Mouse (Mus musculus): ENCODE results near the gene Phgr1.
A peak's percentile ranks its signal among the peaks of the same experiment; 100 is the strongest.

Gene Phgr1

GRCm38 (mm10) chr2:118772158-118772874 is at the start of gene Phgr1:
Gene Phgr1 (plus strand): TSS chr2:118772769.
- no peak for DNase-seq (ENCODE audit: low spot score)

DNA sequence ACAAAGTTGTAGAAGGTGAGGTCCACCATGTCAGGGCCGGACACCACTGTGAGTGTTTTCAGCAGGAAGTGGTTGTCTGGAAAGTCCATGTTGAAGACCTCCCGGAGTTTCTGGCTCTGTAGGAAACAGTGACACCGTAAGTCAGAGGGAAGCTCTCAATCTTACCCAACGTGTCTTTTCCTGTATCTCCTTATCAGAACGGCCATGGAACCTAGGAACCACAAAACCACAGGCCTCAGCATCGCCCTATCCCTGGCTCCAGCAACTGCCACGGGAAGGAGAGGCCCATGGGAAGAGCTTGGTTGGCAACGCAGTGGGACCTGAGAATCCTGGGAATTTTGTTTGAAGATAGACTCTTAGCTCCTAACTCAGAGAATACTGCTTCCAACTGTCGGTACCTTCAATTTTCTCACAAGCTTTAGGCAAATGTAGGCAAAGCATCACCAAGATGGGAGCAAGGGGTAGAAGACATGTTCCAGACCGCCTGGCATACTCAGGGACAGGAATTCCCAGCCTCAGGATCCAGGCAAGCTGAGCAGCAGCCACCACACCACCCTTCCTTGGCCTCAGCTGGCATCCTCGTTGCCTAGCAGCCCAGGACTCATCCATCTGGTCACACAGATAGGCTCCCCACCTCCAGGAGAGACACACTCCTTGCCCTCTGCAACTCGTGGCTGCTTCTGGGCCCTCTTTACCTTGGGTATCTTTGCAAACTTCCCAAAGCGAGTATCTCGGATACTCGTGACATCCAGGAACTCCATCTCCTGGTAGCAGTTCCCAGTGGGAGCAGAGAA is 48.7 kb upstream of the Phgr1 start:
- DNase-seq (ENCODE audit: low spot score): no peak

DNA sequence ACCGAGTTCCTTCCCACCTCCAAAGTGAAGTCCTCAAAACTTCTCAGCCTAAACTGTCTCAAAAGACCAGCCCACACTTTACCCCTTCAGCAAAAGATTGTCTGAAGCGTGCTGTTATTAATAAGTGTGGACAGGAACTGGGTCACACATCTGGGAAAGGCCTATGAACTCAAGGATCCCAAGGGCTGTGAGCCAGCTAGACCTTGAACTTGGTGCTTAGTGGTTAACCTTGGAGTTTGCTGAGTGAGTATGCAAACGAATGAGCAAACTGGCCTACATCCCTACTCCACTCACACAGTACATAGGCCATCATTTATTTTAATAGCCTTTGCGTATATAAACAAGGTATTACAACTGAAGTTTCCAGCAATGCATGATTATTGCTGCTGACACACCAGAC is 47.1 kb upstream of the Phgr1 start:
- no peak for DNase-seq (ENCODE audit: low spot score)

DNA sequence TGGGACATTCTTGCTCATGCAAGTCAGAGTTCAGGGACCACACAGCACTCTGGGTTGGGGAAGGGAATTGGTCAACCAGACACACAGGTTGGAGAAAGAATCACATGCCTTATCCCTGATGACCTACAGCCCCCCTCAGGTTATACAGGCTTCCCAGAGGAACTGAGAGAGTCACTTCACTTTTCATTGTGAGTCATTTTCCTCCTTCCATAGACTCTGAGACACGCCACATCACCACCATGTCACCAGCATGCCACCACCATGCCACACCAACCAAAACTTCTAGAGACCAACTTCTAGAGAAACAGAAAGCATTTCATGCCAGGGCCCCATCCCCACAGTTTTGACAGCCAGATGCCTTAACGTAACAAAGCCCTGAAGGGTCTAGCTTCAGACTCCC is 45.7 kb upstream of the Phgr1 start:
- DNase-seq (ENCODE audit: low spot score): no peak

GRCm38 (mm10) chr2:118727911-118728310 is 44.7 kb upstream of the Phgr1 start:
- no peak for DNase-seq (ENCODE audit: low spot score)

DNA sequence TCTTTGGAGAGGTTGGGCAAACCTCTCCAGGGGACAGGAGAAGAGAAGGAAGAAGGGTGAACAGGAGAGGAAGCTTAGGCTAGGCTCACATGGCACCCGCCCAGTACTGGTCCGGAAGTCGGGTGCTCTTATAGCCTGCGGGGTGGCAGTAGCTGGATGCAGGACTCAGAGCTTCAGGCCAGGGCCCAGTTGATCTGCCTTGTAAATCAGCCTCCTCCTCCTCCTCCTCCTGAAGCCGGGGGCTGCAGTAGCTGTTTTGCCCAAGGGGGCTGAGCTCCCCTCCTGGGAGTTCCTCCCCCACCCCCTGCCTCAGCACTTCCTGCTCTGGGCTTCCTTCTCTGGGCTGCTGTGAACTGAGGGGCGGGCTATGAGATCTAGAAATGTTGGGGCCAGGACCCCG is 44.2 kb upstream of the Phgr1 start, which contains the start of gene Plcb2:
Gene Plcb2, minus strand, starts transcription at position 102 of the 400 bp plus-strand sequence.
- DNase-seq (ENCODE audit: low spot score): no peak

GRCm38 (mm10) chr2:118729194-118729593 is 43.4 kb upstream of the Phgr1 start:
- DNase-seq (ENCODE audit: low spot score): no peak

- no peak for DNase-seq (ENCODE audit: low spot score)
These were observed 42.5 kb upstream of the Phgr1 start for GRCm38 (mm10) chr2:118729816-118730621.

DNA sequence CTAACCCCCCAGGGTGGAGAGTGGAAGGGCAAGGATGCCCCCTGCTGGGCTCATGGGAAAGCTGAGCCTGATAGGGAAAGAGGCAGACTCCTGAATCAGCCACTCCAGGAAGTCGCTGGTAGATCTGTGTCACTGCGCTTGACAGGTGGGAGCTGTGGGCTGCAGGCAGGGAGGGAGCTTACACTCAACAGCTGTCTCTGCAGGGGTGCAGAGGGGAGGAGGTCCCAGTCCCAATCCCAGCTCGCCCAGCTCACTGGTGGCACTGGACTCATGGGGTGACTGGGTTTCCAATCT is 42.0 kb upstream of the Phgr1 start:
- DNase-seq (ENCODE audit: low spot score): peak; percentile 40

DNA sequence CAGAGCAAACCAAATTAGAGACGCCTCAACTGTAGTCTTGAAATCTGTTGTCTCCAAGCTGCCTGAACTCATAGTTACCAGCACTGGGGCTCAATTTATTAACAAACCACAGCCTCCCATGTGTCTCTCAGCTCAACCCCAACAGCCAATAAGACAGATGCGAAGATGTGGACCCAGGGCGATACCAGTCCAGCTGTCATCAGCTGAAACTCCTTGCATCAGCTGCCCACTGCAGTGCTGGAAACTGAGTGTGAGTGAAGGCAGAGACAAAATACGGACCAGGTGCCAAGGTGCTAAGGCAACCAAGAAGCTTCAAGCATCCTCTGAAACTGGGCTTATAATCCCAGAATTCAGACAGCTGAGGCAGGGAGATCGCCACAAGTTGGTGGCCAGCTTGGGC is 40.6 kb upstream of the Phgr1 start:
- no peak for DNase-seq (ENCODE audit: low spot score)

DNA sequence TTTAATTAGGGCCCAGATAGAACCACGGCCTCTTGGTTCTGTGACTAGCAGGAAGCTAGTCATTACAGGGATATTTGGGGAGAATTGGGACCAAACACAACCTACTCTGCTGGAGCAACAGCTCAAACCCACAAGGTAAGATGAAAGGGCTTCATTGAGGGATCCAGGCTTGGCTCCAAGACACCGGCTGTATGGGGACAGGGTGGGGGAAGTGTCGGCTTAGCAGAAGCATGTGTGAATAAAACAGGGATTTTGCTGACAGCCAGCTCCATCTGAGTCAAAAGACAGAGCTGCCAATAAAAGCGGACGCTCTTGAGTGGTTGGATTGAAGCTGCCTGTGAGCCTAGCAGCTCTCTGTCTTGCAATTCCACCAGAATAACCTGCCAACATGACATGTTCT is 39.2 kb upstream of the Phgr1 start:
- no peak for DNase-seq (ENCODE audit: low spot score)

DNA sequence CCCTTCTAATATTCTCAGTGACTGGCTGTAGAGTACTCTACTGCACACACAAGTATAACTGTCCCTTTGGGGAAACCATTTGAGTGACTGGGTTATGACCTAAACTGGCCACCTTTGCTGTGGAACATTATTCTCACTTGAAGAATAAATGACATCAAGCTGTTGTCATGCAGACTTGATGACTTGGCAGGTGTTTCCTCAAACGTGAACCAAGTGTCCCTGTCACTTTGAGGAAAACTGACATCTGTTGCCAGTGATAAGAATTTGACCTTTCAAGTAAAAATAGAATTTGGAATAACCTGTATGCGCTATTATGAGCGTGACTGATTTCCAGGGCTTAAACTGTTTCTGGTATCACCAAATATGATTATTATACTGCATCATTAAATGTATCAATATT is 32.2 kb upstream of the Phgr1 start:
- DNase-seq (ENCODE audit: low spot score): no peak

- DNase-seq (ENCODE audit: low spot score): no peak
These were observed 31.4 kb upstream of the Phgr1 start for GRCm38 (mm10) chr2:118741183-118741582.

GRCm38 (mm10) chr2:118743261-118743943 is 29.2 kb upstream of the Phgr1 start:
- no peak for DNase-seq (ENCODE audit: low spot score)

DNA sequence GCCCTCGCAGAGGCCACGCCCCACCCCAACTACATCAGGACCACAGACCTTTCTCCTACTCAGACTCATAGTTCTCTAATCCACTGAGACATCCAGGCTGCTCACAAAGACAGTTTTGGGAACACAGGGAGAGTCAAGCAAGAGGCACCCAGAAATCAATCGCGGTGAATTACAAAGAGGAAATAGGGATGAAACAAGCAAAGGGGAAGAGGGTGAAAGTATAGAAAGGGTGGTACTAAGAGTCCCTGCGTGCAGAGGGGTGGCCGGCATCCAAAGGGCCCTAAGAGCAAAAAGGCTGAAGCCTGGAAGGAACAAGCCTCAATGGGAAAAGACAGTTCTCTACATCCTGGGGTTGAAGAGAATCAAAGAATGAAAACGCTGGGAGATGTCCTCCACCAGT is 27.9 kb upstream of the Phgr1 start:
- DNase-seq (ENCODE audit: low spot score): no peak

- DNase-seq (ENCODE audit: low spot score): peak; percentile 66
These were observed 27.2 kb upstream of the Phgr1 start, which contains the start of gene Inafm2 for GRCm38 (mm10) chr2:118745232-118745884. Gene Inafm2 (plus strand): TSS chr2:118745758.

DNA sequence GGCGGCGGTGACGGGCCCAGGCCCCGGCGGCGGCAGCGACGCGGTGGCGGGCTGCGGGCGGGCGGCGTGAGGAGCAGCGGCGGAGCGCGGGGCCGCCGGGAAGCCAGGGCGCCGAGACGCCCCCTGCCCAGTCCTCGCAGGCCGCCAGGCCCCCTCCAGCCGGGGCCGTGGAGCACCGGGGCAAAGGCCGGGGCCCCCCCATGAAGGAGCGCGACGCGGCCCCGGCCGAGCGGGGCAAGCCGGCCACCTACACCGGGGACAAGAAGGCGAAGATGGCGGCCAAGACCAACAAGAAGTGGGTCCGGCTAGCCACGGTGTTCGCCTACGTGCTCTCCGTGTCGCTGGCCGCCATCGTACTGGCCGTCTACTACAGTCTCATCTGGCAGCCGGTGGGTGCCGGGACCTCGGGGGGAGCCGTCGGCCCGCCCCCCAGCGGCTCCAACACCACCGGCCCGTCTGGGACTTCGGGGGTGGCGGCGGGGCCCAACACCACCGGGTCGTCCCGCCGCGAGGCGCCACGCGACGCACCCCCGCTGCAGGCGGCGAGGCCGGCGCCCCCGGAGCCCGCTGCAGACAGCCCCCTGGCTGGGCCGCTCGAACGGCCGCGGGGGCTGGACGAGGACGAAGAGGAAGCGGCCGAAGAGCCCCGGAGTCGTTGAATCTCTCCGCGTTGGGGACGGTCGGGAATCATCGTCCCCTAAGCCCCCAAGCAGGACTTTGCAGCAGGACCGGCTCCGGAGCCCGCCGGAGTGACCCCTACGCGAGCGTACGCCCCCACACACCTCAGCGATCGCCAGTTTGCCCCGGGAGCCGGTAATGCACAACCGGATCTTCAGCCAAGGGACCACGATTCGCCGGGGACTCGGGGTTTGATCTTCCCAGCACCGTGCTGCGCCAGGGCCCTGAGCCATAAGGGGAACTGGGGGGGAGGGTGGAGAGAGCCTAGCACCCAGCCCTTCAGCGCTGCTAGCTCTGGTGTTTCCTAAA is 26.4 kb upstream of the Phgr1 start:
- no peak for DNase-seq (ENCODE audit: low spot score)

DNA sequence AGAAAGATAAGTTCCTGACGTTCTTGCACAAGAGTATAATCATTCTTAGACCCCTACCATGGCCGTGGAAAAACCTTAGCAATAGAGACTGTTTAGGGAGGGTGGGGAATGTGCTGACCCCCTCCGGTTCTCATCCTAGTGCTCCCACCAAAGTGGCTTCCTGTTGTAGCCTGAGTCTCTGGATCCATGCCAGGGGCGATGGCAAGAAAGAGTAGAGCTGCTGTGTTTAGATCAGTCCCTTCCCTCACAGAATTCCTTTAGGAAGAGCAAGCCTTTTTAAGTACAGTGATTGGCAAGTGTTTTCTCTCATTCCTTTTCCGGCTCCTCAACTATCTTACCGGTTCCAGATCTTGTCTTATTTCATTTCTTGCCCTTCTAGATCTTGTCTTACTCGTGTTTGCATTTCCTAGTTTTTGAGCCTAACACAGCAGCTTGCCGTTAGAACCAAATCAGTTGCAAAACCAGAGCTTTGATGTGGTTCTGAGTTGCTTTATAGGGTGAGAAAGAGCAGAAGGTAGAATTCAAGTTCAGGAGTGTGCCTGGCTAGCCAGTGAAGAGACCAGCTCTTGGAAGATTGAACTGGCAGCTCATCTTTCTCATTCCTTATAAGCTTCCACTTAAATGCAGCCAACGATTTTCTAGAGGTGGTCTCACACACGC is 25.1 kb upstream of the Phgr1 start:
- DNase-seq (ENCODE audit: low spot score): no peak

DNA sequence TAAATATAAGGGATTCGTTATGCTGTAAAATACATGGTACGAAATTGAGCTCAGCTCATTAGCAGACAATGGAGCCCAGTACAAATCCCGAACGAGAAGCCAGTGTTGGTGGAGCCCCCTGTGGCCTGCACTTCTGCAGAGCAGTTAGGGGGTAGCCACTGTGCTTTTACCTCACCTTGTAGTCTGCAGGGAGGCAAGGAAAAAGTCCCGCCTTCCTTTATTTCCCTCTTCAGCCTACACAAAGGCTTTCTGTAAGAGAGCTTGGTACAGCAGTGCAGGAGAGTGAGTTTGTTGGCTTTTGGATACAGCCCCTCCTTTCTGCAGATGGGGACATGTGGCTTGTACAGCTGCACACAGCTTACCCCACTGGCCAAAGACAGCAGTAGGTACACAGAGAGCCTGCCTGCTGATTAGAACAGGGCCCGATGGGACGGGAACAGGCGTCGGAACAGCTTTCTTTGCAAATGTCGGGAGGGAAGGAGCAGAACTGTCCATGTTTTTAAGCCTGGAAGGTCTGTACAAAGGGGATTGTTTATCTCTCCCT is 23.2 kb upstream of the Phgr1 start:
- no peak for DNase-seq (ENCODE audit: low spot score)

GRCm38 (mm10) chr2:118750476-118750875 is 22.1 kb upstream of the Phgr1 start:
- no peak for DNase-seq (ENCODE audit: low spot score)

All from ovary, postnatal 10 days (tissue).